Mouse (Mus musculus) CH12.LX (cell line): Measurements from ENCODE around the gene Sema3f. TPM values are rescaled to one million over a fixed set of nuclear protein-coding genes. Genes with fewer than 3 reads are reported as not detected.

Experiments
- DNase-seq: peaks from one replicate; pipeline ENCODE4 v3.0.0-alpha.2; 2013; ENCODE audit errors: extremely low read depth
- H3K27ac ChIP-seq: 2 replicates; pipeline ENCODE4 v1.5.1; 2012; ENCODE audit warnings: low read depth, mild to moderate bottlenecking, control low read depth, moderate library complexity; ENCODE audit not compliant: insufficient read depth
- H3K27me3 ChIP-seq: replicated peaks from 2 replicates; pipeline ENCODE3; 2012; ENCODE audit warnings: inconsistent platforms
- H3K36me3 ChIP-seq, 2 experiments: replicated peaks in 1 of 2; 2 replicates each; pipeline versions ENCODE3 to v1.6.1; 2012; ENCODE audit warnings: inconsistent platforms in 1 of 2, low read length in 1 of 2, mild to moderate bottlenecking in 1 of 2, mixed read lengths in 1 of 2, moderate library complexity in 1 of 2; ENCODE audit not compliant: control insufficient read depth in 1 of 2, insufficient read depth in 1 of 2
- H3K4me1 ChIP-seq, 2 experiments: 2 replicates each; pipeline ENCODE4 v1.6.1; 2012; ENCODE audit warnings: inconsistent platforms in 1 of 2, moderate library complexity in 1 of 2; ENCODE audit not compliant: insufficient read depth in 2 of 2, control insufficient read depth in 1 of 2
- H3K4me2 ChIP-seq: 2 replicates; pipeline ENCODE4 v1.6.1; 2012; ENCODE audit warnings: low read depth, mild to moderate bottlenecking, control low read depth; ENCODE audit not compliant: poor library complexity, insufficient read depth, severe bottlenecking
- H3K4me3 ChIP-seq, 3 experiments: fragments of 150-350 bp in 1 of 3; sonication (generic) in 1 of 3; replicated peaks in 1 of 3; 2 replicates each; pipeline versions ENCODE3 to v1.5.1; 2011 to 2012; ENCODE audit warnings: low read depth in 2 of 3, low read length in 2 of 3, mild to moderate bottlenecking in 2 of 3, moderate library complexity in 2 of 3, control low read depth in 1 of 3, improper control_type of control experiment in 1 of 3, inconsistent platforms in 1 of 3, mixed read lengths in 1 of 3; ENCODE audit not compliant: poor library complexity in 1 of 3
- H3K79me2 ChIP-seq: replicated peaks from 2 replicates; pipeline ENCODE4 v1.6.1; 2012; ENCODE audit warnings: mild to moderate bottlenecking, moderate library complexity; ENCODE audit not compliant: control insufficient read depth, poor library complexity, insufficient read depth, severe bottlenecking; ENCODE audit errors: extremely low read depth
- H3K9ac ChIP-seq: 2 replicates; pipeline ENCODE4 v1.6.1; 2012; ENCODE audit warnings: low read depth, mild to moderate bottlenecking, control low read depth, moderate library complexity; ENCODE audit not compliant: insufficient read depth
- H3K9me3 ChIP-seq: replicated peaks from 2 replicates; pipeline ENCODE3; 2012; ENCODE audit warnings: low read length, inconsistent platforms, mixed read lengths
- CHD1 ChIP-seq: IDR thresholded peaks from 2 replicates; pipeline ENCODE4 v1.6.1; 2012; ENCODE audit warnings: low read depth, low read length, improper control_type of control experiment, inconsistent platforms
- EP300 ChIP-seq: IDR thresholded peaks from 2 replicates; pipeline ENCODE4 v1.6.1; 2011; ENCODE audit warnings: low read length, improper control_type of control experiment
- ETS1 ChIP-seq: conservative IDR thresholded peaks from 2 replicates; pipeline ENCODE4 v1.6.1; 2012; ENCODE audit warnings: low read depth, mild to moderate bottlenecking, inconsistent platforms, low read length, improper control_type of control experiment, moderate library complexity
- IRF4 ChIP-seq: IDR thresholded peaks from 2 replicates; pipeline ENCODE4 v1.6.1; 2014; ENCODE audit warnings: low read depth, mild to moderate bottlenecking, inconsistent platforms, low read length, improper control_type of control experiment
- MAX ChIP-seq: IDR thresholded peaks from 2 replicates; pipeline ENCODE4 v1.6.1; 2011; ENCODE audit warnings: low read length, improper control_type of control experiment
- MYC ChIP-seq: IDR thresholded peaks from 2 replicates; pipeline ENCODE4 v1.6.1; 2011; ENCODE audit warnings: low read depth, mild to moderate bottlenecking, improper control_type of control experiment, low read length
- NRF1 ChIP-seq: IDR thresholded peaks from 2 replicates; pipeline ENCODE4 v1.6.1; 2014; ENCODE audit warnings: low read depth, mild to moderate bottlenecking, inconsistent platforms, low read length, improper control_type of control experiment, moderate library complexity
- PAX5 ChIP-seq: IDR thresholded peaks from 2 replicates; pipeline ENCODE4 v1.6.1; 2012; ENCODE audit warnings: low read length, inconsistent platforms, mixed read lengths
- POLR2AphosphoS2 ChIP-seq: IDR thresholded peaks from 2 replicates; pipeline ENCODE4 v1.6.1; 2011; ENCODE audit warnings: low read depth, low read length, improper control_type of control experiment
- SIN3A ChIP-seq: IDR thresholded peaks from 2 replicates; pipeline ENCODE4 v1.6.1; 2012; ENCODE audit warnings: low read length, improper control_type of control experiment, inconsistent platforms
- TBP ChIP-seq: conservative IDR thresholded peaks from 2 replicates; pipeline ENCODE4 v1.6.1; 2011; ENCODE audit warnings: low read depth, low read length, improper control_type of control experiment
- TCF12 ChIP-seq: IDR thresholded peaks from 2 replicates; pipeline ENCODE4 v1.6.1; 2014; ENCODE audit warnings: low read depth, mild to moderate bottlenecking, inconsistent platforms, low read length, improper control_type of control experiment
- UBTF ChIP-seq: IDR thresholded peaks from 2 replicates; pipeline ENCODE4 v1.6.1; 2012; ENCODE audit warnings: low read depth, mild to moderate bottlenecking, inconsistent platforms, low read length, improper control_type of control experiment, moderate library complexity
- USF1 ChIP-seq: IDR thresholded peaks from 2 replicates; pipeline ENCODE4 v1.6.1; 2014; ENCODE audit warnings: low read depth, mild to moderate bottlenecking, inconsistent platforms, low read length, improper control_type of control experiment
- ZC3H11A ChIP-seq: IDR thresholded peaks from 2 replicates; pipeline ENCODE4 v1.6.1; 2012; ENCODE audit warnings: low read depth, mild to moderate bottlenecking, inconsistent platforms, low read length, improper control_type of control experiment
- ZKSCAN1 ChIP-seq: IDR thresholded peaks from 2 replicates; pipeline ENCODE4 v1.6.1; 2012; ENCODE audit warnings: low read depth, inconsistent platforms, low read length, improper control_type of control experiment, borderline replicate concordance
- dilution Hi-C: fragments of 300-500 bp; cut with MboI; formaldehyde crosslinking; loops from 2 replicates; pipeline ENCODE4 v1.14.3; 2020; ENCODE audit warnings: low sequenced_read_pairs; ENCODE audit not compliant: extremely low pct_unique_long_range_greater_than_20kb, extremely low pct_ligation_motif_present
- in situ Hi-C: fragments of 300-500 bp; cut with MboI; formaldehyde crosslinking; loops from 3 replicates; pipeline ENCODE4 v1.14.3; 2019; ENCODE audit warnings: low sequenced_read_pairs, low pct_ligation_motif_present, low pct_unique_long_range_greater_than_20kb, mixed read lengths
- polyA plus RNA-seq: library from polyadenylated mRNA; unstranded; fragments of >175 nt; gene quantifications from 2 replicates; pipeline ENCODE4 v1.2.1, GENCODE M21; 2012; ENCODE audit warnings: low read depth; ENCODE audit not compliant: insufficient read length
- total RNA-seq, 2 experiments: library from RNA; depleted of rRNA; stranded (reverse); fragments of 300-350 nt in 1 of 2; fragments of >200 nt in 1 of 2; gene quantifications; 2 replicates each; pipeline ENCODE4 v1.2.3; 2012 to 2014

Gene Sema3f
- total and polyA plus RNA-seq, 3 experiments = 0.24 to 1.1 (median 0.36) TPM

DNA sequence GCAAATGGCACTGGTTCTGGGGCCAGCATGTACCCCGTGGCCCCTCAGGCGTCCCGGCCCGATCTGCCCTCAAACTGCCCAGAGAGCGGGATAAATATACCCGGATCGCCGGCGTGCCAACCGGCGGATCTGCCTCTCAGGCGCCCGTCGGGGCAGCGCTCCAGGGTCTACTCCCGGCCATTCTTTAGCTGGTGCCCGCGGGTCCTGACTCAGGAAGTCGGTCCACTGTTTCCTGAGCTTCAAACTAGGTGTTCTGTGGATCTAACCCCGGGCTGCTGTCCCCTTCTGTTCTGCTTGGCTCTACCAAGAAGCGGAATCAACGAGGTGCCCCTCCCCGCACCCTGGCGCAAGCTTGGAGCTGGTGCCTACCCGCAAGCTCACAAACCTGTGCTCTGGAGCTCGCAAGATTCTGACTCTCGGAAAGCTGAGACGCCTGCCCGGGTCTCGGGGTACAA, 43.5 kb downstream of the Sema3f start:
- in situ Hi-C loops (no loop called here), dilution Hi-C loops (no loop called here)
- Histone ChIP-seq H3K9ac (no peak overlapping the region), H3K4me1 (peaks cover 0 to 5% of the 10 kb centered on the region in 2 experiments; a peak in 2 of 4 replicates), H3K27me3 (peaks cover 94% of the 10 kb centered on the region), H3K9me3 (no peaks in the 10 kb centered on the region), H3K79me2 (no peaks in the 10 kb centered on the region), H3K4me3 (no peak overlapping the region), H3K4me2 (no peak overlapping the region), H3K27ac (no peak overlapping the region), H3K36me3 (no peaks in the 10 kb centered on the region)
- TF ChIP-seq MAX (no peak), NRF1 (no peak), USF1 (no peak), EP300 (no peak), POLR2AphosphoS2 (no peak), ZC3H11A (no peak), CHD1 (no peak), SIN3A (no peak), IRF4 (no peak), PAX5 (no peak), UBTF (no peak), TCF12 (no peak), TBP (no peak), ETS1 (no peak)
- no peak for DNase-seq

- peaks cover 92% of the 10 kb centered on the region for H3K27me3 ChIP-seq
- TF ChIP-seq ZKSCAN1 (peak; percentile 94), MYC (no peak)
- in situ Hi-C loops = no loop called here
Measured at GRCm38 (mm10) chr9:107665308-107665707, 45.0 kb downstream of the Sema3f start.

More at GRCm38 (mm10) chr9:107665308-107665707, 45.0 kb downstream of the Sema3f start:
- Histone ChIP-seq H3K4me2 (no peak overlapping the region), H3K9me3 (no peaks in the 10 kb centered on the region), H3K79me2 (no peaks in the 10 kb centered on the region), H3K4me1 (peaks cover 0 to 5% of the 10 kb centered on the region in 2 experiments; a peak in 2 of 4 replicates), H3K36me3 (no peaks in the 10 kb centered on the region), H3K9ac (no peak overlapping the region), H3K4me3 (no peak overlapping the region), H3K27ac (no peak overlapping the region)
- no peak for DNase-seq
- dilution Hi-C loops = no loop called here
